Mouse (Mus musculus): ENCODE data around the gene Ccpg1. TPM values are rescaled to one million over a fixed set of nuclear protein-coding genes. Genes with fewer than 3 reads are reported as not detected.

The Ccpg1 gene
- polyA plus RNA-seq, 1 experiment from 2014 or later: 14.6 TPM

DNA sequence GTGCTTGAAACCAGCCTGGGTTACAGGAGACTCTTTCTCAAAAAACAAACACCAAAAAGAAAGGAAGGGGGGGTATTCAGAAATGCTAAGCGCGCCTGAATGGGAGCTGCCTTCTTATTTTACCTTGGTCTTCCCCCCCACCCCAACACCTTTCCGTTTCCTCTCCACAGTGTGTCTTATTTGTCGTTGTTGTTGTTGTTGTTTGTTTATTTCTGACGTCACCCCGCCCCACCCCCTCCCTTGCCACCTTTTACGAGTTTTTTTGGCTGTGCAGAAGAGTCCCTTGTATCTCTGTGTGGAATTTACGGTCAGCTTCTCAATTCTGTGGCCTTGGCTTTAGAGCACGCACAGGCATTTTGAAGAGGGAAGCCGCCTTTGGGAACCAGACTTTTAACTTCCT is 60.5 kb downstream of the Ccpg1 start:
- Histone ChIP-seq H3K4me1 (ENCODE audit: insufficient read depth) (peaks cover 6% of the 10 kb centered on the region), H3K4me3 (ENCODE audit: low read depth, low read length) (peak overlapping the region; percentile 62), H3K27me3 (ENCODE audit: insufficient read depth, low read length) (no peaks in the 10 kb centered on the region), H3K36me3 (replicated peaks; ENCODE audit: insufficient read depth, low read length) (no peaks in the 10 kb centered on the region), H3K9ac (replicated peaks) (peak overlapping the region; percentile 63; the same call in 1 of the 2 replicates), H3K27ac (ENCODE audit: low read depth) (peak overlapping the region; percentile 75), H3K9me3 (ENCODE audit: low read length) (no peaks in the 10 kb centered on the region), H3K4me2 (ENCODE audit: low read depth, low read length) (peak overlapping the region; percentile 81)
- DNase-seq: no peak
- ATAC-seq: no peak
- TF ChIP-seq CTCF (IDR thresholded peaks at IDR 0.05; ENCODE audit: low read depth): no peak
- 41% methylated on average over 10 of the region's 10 CpGs for WGBS (ENCODE audit: insufficient replicate concordance)

GRCm38 (mm10) chr9:73047906-73048305 is 62.7 kb downstream of the Ccpg1 start:
- Histone ChIP-seq H3K4me3 (ENCODE audit: low read depth, low read length) (no peak overlapping the region), H3K9me3 (ENCODE audit: low read length) (no peaks in the 10 kb centered on the region), H3K4me1 (ENCODE audit: insufficient read depth) (peaks cover 6% of the 10 kb centered on the region), H3K27ac (ENCODE audit: low read depth) (0 out of 2 replicates have a peak overlapping the region, but pooled peaks have one; percentile 12), H3K9ac (replicated peaks) (no peak overlapping the region), H3K27me3 (ENCODE audit: insufficient read depth, low read length) (no peaks in the 10 kb centered on the region), H3K4me2 (ENCODE audit: low read depth, low read length) (no peak overlapping the region), H3K36me3 (replicated peaks; ENCODE audit: insufficient read depth, low read length) (no peaks in the 10 kb centered on the region)
- no peak for ATAC-seq
- no peak for DNase-seq
- TF ChIP-seq EP300 (IDR thresholded peaks at IDR 0.05; ENCODE audit: low read depth): no peak
- TF ChIP-seq CTCF (IDR thresholded peaks at IDR 0.05; ENCODE audit: low read depth): no peak
- 66% methylated on average over 2 of the region's 2 CpGs for WGBS (ENCODE audit: insufficient replicate concordance)

- TF ChIP-seq EP300 (IDR thresholded peaks at IDR 0.05; ENCODE audit: low read depth) (no peak), CTCF (IDR thresholded peaks at IDR 0.05; ENCODE audit: low read depth) (no peak)
- H3K4me3 ChIP-seq (ENCODE audit: low read depth, low read length): no peak overlapping the region
- no peak overlapping the region for H3K9ac ChIP-seq (replicated peaks)
- no peak for DNase-seq
- no peaks in the 10 kb centered on the region for H3K27me3 ChIP-seq (ENCODE audit: insufficient read depth, low read length)
- peaks cover 4% of the 10 kb centered on the region for H3K4me1 ChIP-seq (ENCODE audit: insufficient read depth)
- H3K4me2 ChIP-seq (ENCODE audit: low read depth, low read length): no peak overlapping the region
- no peaks in the 10 kb centered on the region for H3K9me3 ChIP-seq (ENCODE audit: low read length)
- H3K27ac ChIP-seq (ENCODE audit: low read depth): peak overlapping the region; percentile 29; the same call in 1 of the 2 replicates
- 22% methylated on average over 4 of the region's 4 CpGs for WGBS (ENCODE audit: insufficient replicate concordance)
- H3K36me3 ChIP-seq (replicated peaks; ENCODE audit: insufficient read depth, low read length): no peaks in the 10 kb centered on the region
- ATAC-seq: no peak
Measured at GRCm38 (mm10) chr9:73048927-73049326, 63.7 kb downstream of the Ccpg1 start.

DNA sequence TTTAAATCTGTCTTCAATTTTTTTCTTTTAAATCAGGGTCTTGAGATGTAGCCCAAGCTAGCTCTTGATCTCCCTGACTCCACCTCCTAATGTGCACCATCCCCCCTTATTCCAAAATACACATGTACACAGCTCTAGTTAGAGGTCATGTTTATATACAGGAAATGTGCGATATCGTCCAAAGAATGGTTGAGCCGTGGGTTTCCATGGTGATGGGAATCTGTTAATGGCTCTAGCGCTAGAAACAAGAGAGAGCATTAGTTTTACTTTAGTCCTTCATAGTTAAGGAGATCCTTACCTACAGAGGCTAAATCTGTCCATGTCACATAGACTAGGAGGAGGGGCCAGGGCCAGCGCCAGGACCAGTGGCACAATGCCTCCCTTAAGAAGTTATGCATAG is 64.6 kb downstream of the Ccpg1 start:
- no peak overlapping the region for H3K4me3 ChIP-seq (ENCODE audit: low read depth, low read length)
- no peaks in the 10 kb centered on the region for H3K36me3 ChIP-seq (replicated peaks; ENCODE audit: insufficient read depth, low read length)
- no peaks in the 10 kb centered on the region for H3K27me3 ChIP-seq (ENCODE audit: insufficient read depth, low read length)
- no peak overlapping the region for H3K9ac ChIP-seq (replicated peaks)
- no peak for ATAC-seq
- no peaks in the 10 kb centered on the region; the same call in none of the 2 replicates for H3K4me1 ChIP-seq (ENCODE audit: insufficient read depth)
- WGBS (ENCODE audit: insufficient replicate concordance): 63% methylated on average over 5 of the region's 5 CpGs
- H3K9me3 ChIP-seq (ENCODE audit: low read length): no peaks in the 10 kb centered on the region
- H3K27ac ChIP-seq (ENCODE audit: low read depth): no peak overlapping the region
- no peak for DNase-seq
- no peak for TF ChIP-seq CTCF (IDR thresholded peaks at IDR 0.05; ENCODE audit: low read depth)
- no peak for TF ChIP-seq EP300 (IDR thresholded peaks at IDR 0.05; ENCODE audit: low read depth)
- no peak overlapping the region for H3K4me2 ChIP-seq (ENCODE audit: low read depth, low read length)

GRCm38 (mm10) chr9:73050606-73051005 is 65.4 kb downstream of the Ccpg1 start:
- ATAC-seq: no peak

GRCm38 (mm10) chr9:73055441-73055911 is 70.2 kb downstream of the Ccpg1 start:
- H3K4me2 ChIP-seq (ENCODE audit: low read depth, low read length): no peak overlapping the region
- no peak overlapping the region for H3K4me3 ChIP-seq (ENCODE audit: low read depth, low read length)
- TF ChIP-seq EP300 (IDR thresholded peaks at IDR 0.05; ENCODE audit: low read depth) (peak; percentile 63; the same call in 1 of the 2 replicates), CTCF (IDR thresholded peaks at IDR 0.05; ENCODE audit: low read depth) (no peak)
- no peak overlapping the region for H3K9ac ChIP-seq (replicated peaks)
- no peaks in the 10 kb centered on the region for H3K27me3 ChIP-seq (ENCODE audit: insufficient read depth, low read length)
- WGBS (ENCODE audit: insufficient replicate concordance): 66% methylated on average over 10 of the region's 10 CpGs
- no peak for ATAC-seq
- H3K4me1 ChIP-seq (ENCODE audit: insufficient read depth): peaks cover 2% of the 10 kb centered on the region; the same call in 1 of the 2 replicates
- no peaks in the 10 kb centered on the region for H3K36me3 ChIP-seq (replicated peaks; ENCODE audit: insufficient read depth, low read length)
- peak overlapping the region; percentile 48 for H3K27ac ChIP-seq (ENCODE audit: low read depth)
- H3K9me3 ChIP-seq (ENCODE audit: low read length): no peaks in the 10 kb centered on the region
- no peak for DNase-seq

More at GRCm38 (mm10) chr9:73050606-73051005, 65.4 kb downstream of the Ccpg1 start:
- H3K4me3 ChIP-seq (ENCODE audit: low read depth, low read length): no peak overlapping the region
- H3K9me3 ChIP-seq (ENCODE audit: low read length): no peaks in the 10 kb centered on the region
- H3K4me1 ChIP-seq (ENCODE audit: insufficient read depth): peaks cover 2% of the 10 kb centered on the region; the same call in 1 of the 2 replicates
- 61% methylated on average over 8 of the region's 8 CpGs for WGBS (ENCODE audit: insufficient replicate concordance)
- H3K4me2 ChIP-seq (ENCODE audit: low read depth, low read length): no peak overlapping the region
- H3K36me3 ChIP-seq (replicated peaks; ENCODE audit: insufficient read depth, low read length): no peaks in the 10 kb centered on the region
- no peak for DNase-seq
- TF ChIP-seq CTCF (IDR thresholded peaks at IDR 0.05; ENCODE audit: low read depth): no peak
- no peak for TF ChIP-seq EP300 (IDR thresholded peaks at IDR 0.05; ENCODE audit: low read depth)
- no peak overlapping the region for H3K9ac ChIP-seq (replicated peaks)
- H3K27me3 ChIP-seq (ENCODE audit: insufficient read depth, low read length): no peaks in the 10 kb centered on the region
- no peak overlapping the region for H3K27ac ChIP-seq (ENCODE audit: low read depth)
